Mouse (Mus musculus): Measurements from ENCODE around the gene Zbtb16. TPM values are rescaled to one million over a fixed set of nuclear protein-coding genes. Genes with fewer than 3 reads are reported as not detected.
A peak's percentile ranks its signal among the peaks of the same experiment; 100 is the strongest.

Gene Zbtb16
- polyA plus RNA-seq (2021): 0.15 TPM

DNA sequence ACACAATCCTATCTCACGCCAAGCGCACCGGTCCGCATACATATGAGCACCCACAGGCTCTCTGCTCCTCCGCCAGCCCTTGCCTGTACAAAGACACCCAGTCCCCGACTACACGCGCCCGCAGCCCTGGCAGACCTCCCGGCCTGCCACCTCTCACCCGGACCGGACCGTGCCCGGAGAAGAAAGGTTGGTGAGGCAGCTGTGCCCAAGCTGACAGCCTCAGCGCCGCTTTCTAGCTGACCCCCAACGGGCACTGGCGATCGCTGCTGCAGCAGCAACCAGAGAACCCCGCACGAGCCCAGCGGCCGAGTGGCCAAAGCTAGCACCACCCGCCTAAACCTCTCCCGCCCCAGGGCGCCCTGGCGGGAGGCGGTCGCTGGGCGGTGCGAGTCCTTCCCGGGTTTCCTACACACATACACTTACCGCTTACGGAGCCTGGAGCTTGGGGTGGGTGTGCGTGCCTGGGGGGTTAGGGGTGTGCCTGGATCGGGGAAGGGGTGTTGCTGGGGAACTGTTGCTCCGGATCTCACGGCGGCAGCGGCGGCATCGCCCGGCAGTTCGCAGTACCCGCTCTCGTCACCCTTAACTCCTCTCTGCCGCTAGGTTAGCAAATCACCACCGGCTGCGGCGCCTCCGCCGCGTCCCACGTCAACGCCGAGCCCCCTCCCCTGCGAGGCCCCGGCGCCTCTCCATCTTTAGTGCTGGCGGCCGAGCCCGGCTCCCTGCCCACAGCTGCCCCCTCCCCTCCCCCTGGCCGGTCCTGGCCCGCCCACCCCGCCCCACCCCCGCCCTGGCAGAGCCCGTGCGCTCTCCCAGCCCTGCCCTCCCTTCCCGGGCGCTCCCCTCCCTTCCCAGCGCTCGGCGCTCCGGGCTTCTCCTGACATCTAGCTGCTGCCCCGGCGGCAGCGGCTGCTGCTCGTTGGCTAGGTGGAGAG, at the start of gene Zbtb16:
Gene Zbtb16 (minus strand): TSS at position 592 of the 935 bp plus-strand sequence.
- in situ Hi-C loops (cut with MboI; ENCODE audit: low pct_unique_long_range_greater_than_20kb): no loop called here
- peaks cover 60% of the 10 kb centered on the region for H3K27me3 ChIP-seq
- ATAC-seq (peak; percentile 58), DNase-seq (ENCODE audit: low read depth, low spot score) (no peak)
- ChIA-PET POLR2A (no interaction called here), CTCF (no interaction called here)
- TF ChIP-seq CTCF (IDR thresholded peaks at IDR 0.05): no peak

DNA sequence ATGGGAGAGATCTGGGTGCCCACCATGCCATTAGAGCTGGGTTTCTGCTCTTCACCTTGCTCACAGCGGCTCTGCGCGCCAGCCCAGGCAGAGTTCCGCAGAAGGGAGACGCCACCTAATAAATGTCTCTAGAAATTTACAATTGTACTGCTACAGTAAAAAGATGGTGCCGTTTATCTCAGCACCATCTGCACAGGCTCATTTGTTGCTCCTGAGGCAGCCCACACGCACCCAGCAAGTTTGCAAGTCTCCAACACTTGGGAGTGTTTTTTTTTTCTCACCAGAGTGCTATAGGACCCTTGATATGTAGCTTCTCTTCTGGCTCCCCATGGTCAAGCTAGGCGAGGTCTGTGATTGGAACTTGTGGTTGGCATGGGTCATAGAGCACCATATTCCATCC, 36.9 kb upstream of the Zbtb16 start:
- peaks cover 12% of the 10 kb centered on the region for H3K27me3 ChIP-seq
- no peak for ATAC-seq
- CTCF ChIA-PET: no interaction called here
- no peak for DNase-seq (ENCODE audit: low read depth, low spot score)
- POLR2A ChIA-PET: no interaction called here
- in situ Hi-C loops (cut with MboI; ENCODE audit: low pct_unique_long_range_greater_than_20kb): no loop called here
- no peak for TF ChIP-seq CTCF (IDR thresholded peaks at IDR 0.05)

GRCm38 (mm10) chr9:48866523-48867121, 30.6 kb upstream of the Zbtb16 start:
- CTCF ChIA-PET: interaction anchor here (0.7 kb wide), 1 partner anchor 221 kb away, joined by 4 read pairs; no protein-coding TSS in a partner anchor
- in situ Hi-C loops (cut with MboI; ENCODE audit: low pct_unique_long_range_greater_than_20kb): no loop called here
- H3K27me3 ChIP-seq: peaks cover 22% of the 10 kb centered on the region
- POLR2A ChIA-PET: no interaction called here
- DNase-seq (ENCODE audit: low read depth, low spot score) (no peak), ATAC-seq (no peak)
- no peak for TF ChIP-seq CTCF (IDR thresholded peaks at IDR 0.05)

GRCm38 (mm10) chr9:48865235-48865634, 29.2 kb upstream of the Zbtb16 start:
- ChIA-PET CTCF (no interaction called here), POLR2A (no interaction called here)
- TF ChIP-seq CTCF (IDR thresholded peaks at IDR 0.05): no peak
- ATAC-seq: no peak
- in situ Hi-C loops (cut with MboI; ENCODE audit: low pct_unique_long_range_greater_than_20kb): no loop called here
- peaks cover 25% of the 10 kb centered on the region for H3K27me3 ChIP-seq
- DNase-seq (ENCODE audit: low read depth, low spot score): no peak

DNA sequence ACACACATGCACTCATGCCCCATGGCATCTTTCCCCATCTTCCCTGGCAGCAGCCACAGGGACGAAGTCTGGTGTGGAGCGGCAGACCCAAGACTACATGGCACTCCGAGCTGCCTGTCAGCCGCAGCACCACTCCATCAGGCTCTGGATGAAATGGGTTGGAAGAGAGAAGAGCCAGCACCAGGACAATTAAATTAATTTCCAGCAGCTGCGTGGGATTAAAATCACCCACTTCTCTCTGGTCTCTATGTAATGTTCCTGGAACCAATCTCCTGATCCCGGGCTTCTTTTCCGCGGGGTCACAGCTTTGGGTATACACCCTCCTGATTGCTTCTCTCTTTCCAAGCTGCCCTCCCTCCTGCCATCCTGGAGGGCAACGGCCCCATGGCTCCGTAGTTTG, 25.5 kb upstream of the Zbtb16 start:
- TF ChIP-seq CTCF (IDR thresholded peaks at IDR 0.05): no peak
- CTCF ChIA-PET: interaction anchor here (2.6 kb wide), 1 partner anchor 215 kb away, joined by 21 read pairs; no protein-coding TSS in a partner anchor
- ATAC-seq: no peak
- POLR2A ChIA-PET: no interaction called here
- in situ Hi-C loops (cut with MboI; ENCODE audit: low pct_unique_long_range_greater_than_20kb): loop anchor here (5.0 kb wide), 1 partner anchor 214 kb away; no protein-coding TSS in a partner anchor
- no peak for DNase-seq (ENCODE audit: low read depth, low spot score)
- peaks cover 21% of the 10 kb centered on the region for H3K27me3 ChIP-seq

DNA sequence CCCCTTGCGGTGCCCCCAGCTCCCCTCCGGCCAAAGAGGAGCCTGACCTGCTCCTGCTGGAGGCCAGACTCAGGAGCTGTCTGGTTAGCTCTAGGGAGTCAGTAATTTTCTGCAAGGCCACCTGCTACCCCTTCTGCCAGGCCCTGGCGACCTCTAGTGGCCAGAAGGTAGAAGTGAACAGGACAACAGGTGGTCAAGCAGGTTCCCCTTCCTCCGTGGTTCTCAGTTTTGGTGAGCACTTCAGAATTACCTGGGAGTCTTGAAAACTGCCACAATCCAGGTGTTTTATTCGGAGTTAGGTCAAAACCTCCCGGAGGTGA, 24.5 kb upstream of the Zbtb16 start:
- TF ChIP-seq CTCF (IDR thresholded peaks at IDR 0.05): peak; percentile 91
- in situ Hi-C loops (cut with MboI; ENCODE audit: low pct_unique_long_range_greater_than_20kb): loop anchor here (5.0 kb wide), 1 partner anchor 213 kb away; no protein-coding TSS in a partner anchor
- ATAC-seq: peak; percentile 44
- no peak for DNase-seq (ENCODE audit: low read depth, low spot score)
- H3K27me3 ChIP-seq: peaks cover 15% of the 10 kb centered on the region
- CTCF ChIA-PET: interaction anchor here (1.1 to 2.6 kb wide), 2 partner anchors 214 to 219 kb away, joined by 3 to 21 read pairs; no protein-coding TSS in a partner anchor
- POLR2A ChIA-PET: no interaction called here

DNA sequence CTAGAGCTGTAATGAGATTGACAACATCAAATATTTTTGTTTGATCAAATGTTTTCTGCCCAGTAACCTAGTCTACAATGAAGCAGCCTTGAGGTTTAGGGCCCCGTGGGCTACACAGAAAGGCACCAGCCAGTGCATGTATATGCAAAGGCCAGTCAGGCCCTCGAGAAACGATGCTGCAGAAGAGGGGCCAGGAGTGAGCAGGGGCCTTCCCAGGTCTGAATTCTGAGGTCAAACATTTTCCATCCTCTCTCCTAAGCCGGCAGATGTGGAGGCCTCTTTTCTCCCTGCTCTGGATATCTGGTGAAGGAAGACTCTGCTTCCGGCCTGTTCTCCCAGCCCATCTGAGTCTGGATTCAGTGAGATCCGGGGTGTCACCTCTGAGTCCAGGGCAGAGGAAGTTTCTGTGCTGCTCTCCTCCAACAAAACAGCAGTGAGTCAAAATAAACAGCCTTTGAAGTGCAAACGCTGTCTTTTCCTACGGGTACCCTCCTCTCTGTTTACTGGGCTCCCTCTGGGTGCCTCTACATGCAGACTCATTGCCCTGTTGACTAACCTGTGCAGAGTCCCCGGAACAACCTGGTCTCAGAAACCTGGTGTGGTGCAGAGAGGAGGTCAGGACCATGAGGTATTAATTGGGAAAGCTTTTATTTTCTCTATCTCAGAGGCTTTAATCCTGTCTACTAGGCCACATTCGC, 24.0 kb upstream of the Zbtb16 start:
- in situ Hi-C loops (cut with MboI; ENCODE audit: low pct_unique_long_range_greater_than_20kb): loop anchor here (5.0 kb wide), 1 partner anchor 213 kb away; no protein-coding TSS in a partner anchor
- DNase-seq (ENCODE audit: low read depth, low spot score) (no peak), ATAC-seq (no peak)
- POLR2A ChIA-PET: no interaction called here
- peaks cover 14% of the 10 kb centered on the region for H3K27me3 ChIP-seq
- CTCF ChIA-PET: interaction anchor here (1.1 to 2.6 kb wide), 3 partner anchors 19 to 219 kb away, joined by 3 to 21 read pairs (median 4); no protein-coding TSS in a partner anchor
- TF ChIP-seq CTCF (IDR thresholded peaks at IDR 0.05): no peak

- DNase-seq (ENCODE audit: low read depth, low spot score): no peak
- ChIA-PET POLR2A (no interaction called here), CTCF (interaction anchor here (1.0 to 1.3 kb wide), 2 partner anchors 14 to 66 kb away, joined by 3 read pairs; no protein-coding TSS in a partner anchor)
- no peak for TF ChIP-seq CTCF (IDR thresholded peaks at IDR 0.05)
- H3K27me3 ChIP-seq: peaks cover 25% of the 10 kb centered on the region
- in situ Hi-C loops (cut with MboI; ENCODE audit: low pct_unique_long_range_greater_than_20kb): no loop called here
- no peak for ATAC-seq
Observed at GRCm38 (mm10) chr9:48857944-48858343, 21.9 kb upstream of the Zbtb16 start.

DNA sequence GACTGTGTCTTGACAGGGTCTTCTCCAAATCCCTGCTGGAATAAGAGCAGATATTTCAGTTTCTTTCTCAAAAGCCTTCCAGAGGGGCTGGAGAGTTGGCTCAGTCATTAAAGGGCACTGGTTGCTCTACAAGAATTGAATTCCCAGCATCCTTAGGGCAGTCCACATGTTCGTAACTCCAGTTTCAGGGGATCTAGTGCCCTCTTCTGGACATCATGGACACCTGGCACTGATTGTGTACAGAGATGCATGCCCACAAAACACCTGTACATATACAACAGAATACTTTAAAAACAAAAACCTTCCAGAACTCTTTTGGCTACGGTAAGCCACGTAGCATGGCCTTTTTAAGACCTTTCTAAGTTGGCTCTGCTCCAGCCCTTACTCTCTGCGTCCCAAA, 20.2 kb upstream of the Zbtb16 start:
- CTCF ChIA-PET: interaction anchor here (1.1 kb wide), 1 partner anchor 210 kb away, joined by 3 read pairs; no protein-coding TSS in a partner anchor
- H3K27me3 ChIP-seq: peaks cover 15% of the 10 kb centered on the region
- DNase-seq (ENCODE audit: low read depth, low spot score) (no peak), ATAC-seq (no peak)
- in situ Hi-C loops (cut with MboI; ENCODE audit: low pct_unique_long_range_greater_than_20kb): no loop called here
- TF ChIP-seq CTCF (IDR thresholded peaks at IDR 0.05): no peak
- POLR2A ChIA-PET: no interaction called here

GRCm38 (mm10) chr9:48849531-48849930, 13.5 kb upstream of the Zbtb16 start:
- no peak for TF ChIP-seq CTCF (IDR thresholded peaks at IDR 0.05)
- DNase-seq (ENCODE audit: low read depth, low spot score) (no peak), ATAC-seq (no peak)
- ChIA-PET POLR2A (no interaction called here), CTCF (interaction anchor here (1.2 to 1.3 kb wide), 2 partner anchors 8 to 204 kb away, joined by 3 read pairs; no protein-coding TSS in a partner anchor)
- in situ Hi-C loops (cut with MboI; ENCODE audit: low pct_unique_long_range_greater_than_20kb): no loop called here
- peaks cover 34% of the 10 kb centered on the region for H3K27me3 ChIP-seq

Data from Patski (cell line).